Mouse (Mus musculus): ENCODE data around the gene Soat2.

DNA sequence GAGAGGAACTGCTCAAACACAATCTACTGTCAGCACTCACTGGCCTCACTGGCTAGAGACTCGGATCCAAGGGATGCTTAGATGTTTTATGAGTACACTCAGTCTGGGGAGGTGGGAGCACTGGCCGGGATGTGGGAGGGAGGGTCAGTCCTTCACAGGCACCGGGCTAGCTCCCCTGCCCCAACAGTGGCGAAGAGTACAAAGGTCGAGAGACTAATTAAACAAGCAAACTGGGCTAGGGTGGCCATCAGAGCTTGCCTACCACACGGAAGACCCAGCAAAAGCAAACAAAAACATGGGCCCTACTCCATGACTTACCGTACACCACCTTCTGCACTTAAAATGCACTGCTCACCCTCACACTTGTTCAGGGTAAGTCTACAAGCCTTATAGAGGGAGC, 41.4 kb downstream of the Soat2 start:
- TF ChIP-seq POLR2A (IDR thresholded peaks at IDR 0.05; ENCODE audit: borderline replicate concordance, insufficient read depth, low read length) (no peak), CTCF (IDR thresholded peaks at IDR 0.05; ENCODE audit: borderline replicate concordance, insufficient read depth, low read depth, low read length) (no peak)

Measured in cerebellum, adult 2 months (tissue).